In the genomic region with DNA sequence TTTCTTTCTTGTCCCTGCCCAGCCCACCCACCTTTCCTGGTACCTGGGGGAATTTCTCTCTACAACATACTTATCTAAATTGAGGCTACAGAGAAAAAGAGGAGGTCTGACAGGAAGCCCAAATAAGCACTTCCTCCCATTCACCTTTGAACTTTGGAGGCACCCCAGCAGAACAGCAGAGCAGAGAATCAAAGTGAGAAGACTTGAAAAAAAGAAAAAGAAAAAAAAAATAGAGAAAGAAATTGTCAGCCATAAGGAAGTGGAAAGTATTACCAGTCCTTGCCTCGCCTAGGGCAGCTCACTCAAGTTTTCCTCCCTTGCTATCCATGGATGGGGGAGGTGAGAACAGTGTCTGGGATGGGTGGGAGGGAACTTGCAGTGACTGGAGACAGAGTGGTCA, we compare ENCODE assay signal across 38 mouse cellular contexts. TPM values are rescaled to one million over a fixed set of nuclear protein-coding genes. Genes with fewer than 3 reads are reported as not detected.
DNase-seq lines count a peak whose midpoint lies in the region; ATAC-seq and TF ChIP-seq lines count a peak whose summit lies in the region.
"Had no signal": no experiment of that assay in that cellular context is flagged by ENCODE, and none has a peak within 500 bp of the region (broad histone marks: within the 10 kb centered on the region; RNA-seq: fewer than 3 reads in every experiment).

No protein-coding gene starts in this region.

- H3K4me2 ChIP-seq in midbrain, embryonic 16.5 days (ENCODE audit: low read length): no peak overlapping the region
- no peak overlapping the region for H3K4me2 ChIP-seq in neural tube, embryonic 15.5 days
- H3K4me2 ChIP-seq: forebrain, embryonic 12.5 days; heart, embryonic 15.5 days; hindbrain, embryonic 12.5 days; kidney, embryonic 15.5 days; midbrain, embryonic 13.5 days had no signal

- no peak for ATAC-seq in midbrain, embryonic 16.5 days
- no peak for ATAC-seq in neural tube, embryonic 15.5 days (ENCODE audit: low FRiP score)
- ATAC-seq: forebrain, postnatal 0 days; hindbrain, postnatal 0 days; midbrain, embryonic 13.5 days had no signal

- H3K36me3 ChIP-seq in spleen, adult 2 months (ENCODE audit: control insufficient read depth, insufficient read depth, low read length): no peaks in the 10 kb centered on the region
- no peaks in the 10 kb centered on the region for H3K36me3 ChIP-seq in midbrain, embryonic 16.5 days (ENCODE audit: control insufficient read depth, insufficient read depth, low read length)
- no peaks in the 10 kb centered on the region for H3K36me3 ChIP-seq in neural tube, embryonic 15.5 days
- H3K36me3 ChIP-seq: forebrain, embryonic 12.5 days; heart, embryonic 10.5 days; heart, embryonic 15.5 days; hindbrain, embryonic 12.5 days; kidney, embryonic 15.5 days; midbrain, embryonic 13.5 days had no signal

- peak overlapping the region; percentile 22; the same call in 1 of the 2 replicates for H3K27ac ChIP-seq in spleen, adult 2 months (ENCODE audit: insufficient read depth, low read length)
- no peak overlapping the region for H3K27ac ChIP-seq in midbrain, embryonic 16.5 days (ENCODE audit: low read length)
- no peak overlapping the region for H3K27ac ChIP-seq in neural tube, embryonic 15.5 days (replicated peaks)
- H3K27ac ChIP-seq: forebrain, embryonic 12.5 days; heart, embryonic 10.5 days; heart, embryonic 15.5 days; hindbrain, embryonic 12.5 days; hindbrain, postnatal 0 days; kidney, embryonic 15.5 days; liver, embryonic 14.5 days; macrophage; midbrain, embryonic 13.5 days had no signal

- DNase-seq in spleen, adult 2 months (ENCODE audit: low read depth in 1 of 2, low spot score in 2 of 2): no peak
- no peak for DNase-seq in spleen, postnatal 14 days (ENCODE audit: low spot score in 2 of 2)
- peak; percentile 90 for DNase-seq in induced T-regulatory cell, adult 2 months (ENCODE audit: low read depth)
- DNase-seq in thymus, postnatal 0 days (ENCODE audit: low spot score): peak; percentile 83
- DNase-seq in thymus, postnatal 4 days: peak; percentile 58
- no peak for DNase-seq in layer of hippocampus, adult 18-20 months (ENCODE audit: low spot score in 2 of 2)
- DNase-seq: adrenal gland, postnatal 25 days; cerebellum, adult 18-20 months; cerebellum, postnatal 10 days; forebrain, postnatal 0 days; gastrocnemius, postnatal 14 days; heart, adult 11 months; kidney, adult 18-20 months; liver; lung, adult 2 months; lung, postnatal 10 days; right cerebral cortex, adult 18-20 months; spleen, adult 18-20 months had no signal

- H3K27me3 ChIP-seq in spleen, adult 2 months (ENCODE audit: control insufficient read depth, insufficient read depth, low read length): no peaks in the 10 kb centered on the region
- H3K27me3 ChIP-seq in midbrain, embryonic 16.5 days (ENCODE audit: control insufficient read depth, insufficient read depth, low read depth, low read length): no peaks in the 10 kb centered on the region
- H3K27me3 ChIP-seq in neural tube, embryonic 15.5 days (replicated peaks): no peaks in the 10 kb centered on the region
- H3K27me3 ChIP-seq: forebrain, embryonic 12.5 days; heart, embryonic 15.5 days; hindbrain, embryonic 12.5 days; kidney, embryonic 15.5 days; midbrain, embryonic 13.5 days had no signal

- no peak overlapping the region for H3K9ac ChIP-seq in midbrain, embryonic 16.5 days (ENCODE audit: low read depth, low read length)
- no peak overlapping the region for H3K9ac ChIP-seq in neural tube, embryonic 15.5 days (replicated peaks)
- H3K9ac ChIP-seq: forebrain, embryonic 12.5 days; forebrain, postnatal 0 days; heart, embryonic 15.5 days; hindbrain, embryonic 12.5 days; kidney, embryonic 15.5 days; liver, embryonic 14.5 days; midbrain, embryonic 13.5 days had no signal

- H3K4me3 ChIP-seq in spleen, adult 2 months (ENCODE audit: extremely low read depth, insufficient read depth, insufficient read length): no peak overlapping the region
- H3K4me3 ChIP-seq in midbrain, embryonic 16.5 days (ENCODE audit: low read depth, low read length): no peak overlapping the region
- no peak overlapping the region for H3K4me3 ChIP-seq in neural tube, embryonic 15.5 days (replicated peaks)
- H3K4me3 ChIP-seq: forebrain, embryonic 12.5 days; heart, embryonic 10.5 days; heart, embryonic 15.5 days; hindbrain, embryonic 12.5 days; kidney, embryonic 15.5 days; midbrain, embryonic 13.5 days had no signal

- no peaks in the 10 kb centered on the region for H3K9me3 ChIP-seq in midbrain, embryonic 16.5 days (replicated peaks; ENCODE audit: control insufficient read depth, low read length, poor library complexity, severe bottlenecking)
- H3K9me3 ChIP-seq in neural tube, embryonic 15.5 days (replicated peaks): no peaks in the 10 kb centered on the region
- H3K9me3 ChIP-seq: forebrain, embryonic 12.5 days; heart, embryonic 10.5 days; heart, embryonic 15.5 days; hindbrain, embryonic 12.5 days; kidney, embryonic 15.5 days; midbrain, embryonic 13.5 days had no signal

- TF ChIP-seq POLR2A in spleen, adult 2 months (IDR thresholded peaks at IDR 0.05; ENCODE audit: low read depth, low read length): no peak

- WGBS in spleen, adult 2 months: 35% methylated on average over 1 of the region's 1 CpGs
- 67% methylated on average over 1 of the region's 1 CpGs for WGBS in midbrain, embryonic 16.5 days
- 70% methylated on average over 1 of the region's 1 CpGs for WGBS in neural tube, embryonic 15.5 days

- H3K4me1 ChIP-seq in spleen, adult 2 months (ENCODE audit: control insufficient read depth, insufficient read depth, insufficient read length): peaks cover 6% of the 10 kb centered on the region; the same call in 1 of the 2 replicates
- no peaks in the 10 kb centered on the region for H3K4me1 ChIP-seq in midbrain, embryonic 16.5 days (ENCODE audit: control insufficient read depth, insufficient read depth, low read length)
- H3K4me1 ChIP-seq in neural tube, embryonic 15.5 days: no peaks in the 10 kb centered on the region
- H3K4me1 ChIP-seq: forebrain, embryonic 12.5 days; heart, embryonic 10.5 days; heart, embryonic 15.5 days; hindbrain, embryonic 12.5 days; kidney, embryonic 15.5 days; midbrain, embryonic 13.5 days had no signal

- TF ChIP-seq CTCF in spleen, adult 2 months (IDR thresholded peaks at IDR 0.05; ENCODE audit: extremely low read depth, insufficient read depth, insufficient read length, insufficient replicate concordance): no peak

RNA-seq across cellular contexts. Expression of a gene that starts 3.9 kb away (rescaled TPM):
- polyA plus RNA-seq in spleen, adult 2 months (2012; rRNA removed): 34.0 and 34.2 TPM in 2 replicates
- polyA plus RNA-seq in thymus, postnatal 0 days (2015; fragmentation: Nextera tagmentation; extraction: Ambion mirVana): 134 and 135 TPM in 2 replicates
- polyA plus RNA-seq in midbrain, embryonic 16.5 days (2015; fragmentation: Nextera tagmentation; extraction: Ambion mirVana): 2.5 and 3.2 TPM in 2 replicates
- 2.0 and 7.3 TPM in 2 replicates for polyA plus RNA-seq in neural tube, embryonic 15.5 days (2015; fragmentation: Nextera tagmentation; extraction: Ambion mirVana)
- total RNA-seq in layer of hippocampus, adult 18-20 months (2021): 1 to 10 TPM; 2.9 to 3.7 TPM

RNA-seq across cellular contexts. Expression of a gene that starts 49.9 kb away (rescaled TPM):
- not detected in 2 replicates for polyA plus RNA-seq in spleen, adult 2 months (2012; rRNA removed)
- polyA plus RNA-seq in thymus, postnatal 0 days (2015; fragmentation: Nextera tagmentation; extraction: Ambion mirVana): 0.14 and 0.22 TPM in 2 replicates
- 107 and 112 TPM in 2 replicates for polyA plus RNA-seq in midbrain, embryonic 16.5 days (2015; fragmentation: Nextera tagmentation; extraction: Ambion mirVana)
- 129 and 147 TPM in 2 replicates for polyA plus RNA-seq in neural tube, embryonic 15.5 days (2015; fragmentation: Nextera tagmentation; extraction: Ambion mirVana)
- total RNA-seq in layer of hippocampus, adult 18-20 months (2021): 10 to 100 TPM; 20.3 to 24.2 TPM
- total RNA-seq: heart, postnatal 25 days; megakaryocyte-erythroid progenitor cell, adult 5-6 weeks; monocyte, adult 5-6 weeks had no signal
- polyA plus RNA-seq: heart, embryonic 15.5 days; macrophage had no signal

RNA-seq across cellular contexts. Expression of a gene that starts 55.5 kb away (rescaled TPM):
- not detected in 2 replicates for polyA plus RNA-seq in spleen, adult 2 months (2012; rRNA removed)
- 0.35 and 1.0 TPM in 2 replicates for polyA plus RNA-seq in thymus, postnatal 0 days (2015; fragmentation: Nextera tagmentation; extraction: Ambion mirVana)
- not detected in 2 replicates for polyA plus RNA-seq in midbrain, embryonic 16.5 days (2015; fragmentation: Nextera tagmentation; extraction: Ambion mirVana)
- polyA plus RNA-seq in neural tube, embryonic 15.5 days (2015; fragmentation: Nextera tagmentation; extraction: Ambion mirVana): 22.9 and 24.1 TPM in 2 replicates
- not detected for total RNA-seq in layer of hippocampus, adult 18-20 months (2021)
- total RNA-seq: adrenal gland, postnatal 25 days; ES-E14; forebrain, postnatal 0 days; gastrocnemius, postnatal 14 days; heart, postnatal 25 days; layer of hippocampus, postnatal 10 days; left cerebral cortex, adult 18-20 months; left cerebral cortex, postnatal 14 days; megakaryocyte-erythroid progenitor cell, adult 5-6 weeks; monocyte, adult 5-6 weeks had no signal
- polyA plus RNA-seq: cortical plate, adult 2 months; forebrain, embryonic 12.5 days; forebrain, postnatal 0 days; heart, embryonic 10.5 days; heart, embryonic 15.5 days; liver, embryonic 14.5 days; lung, adult 2 months; macrophage; midbrain, embryonic 13.5 days; urinary bladder, adult 2 months had no signal

Comparison
In these comparisons a context has a peak if more than half of its experiments do, and no peak if none do; other contexts are left out.
1. DNase-seq: peak in induced T-regulatory cell, adult 2 months (single experiment), thymus, postnatal 0 days (single experiment) and thymus, postnatal 4 days (single experiment); none in spleen, adult 2 months (0 of 2), spleen, postnatal 14 days (0 of 2) and layer of hippocampus, adult 18-20 months (0 of 2).
2. RNA of a gene that starts 49.9 kb away (polyA plus RNA-seq): 129 to 147 TPM in neural tube, embryonic 15.5 days and 107 to 112 TPM in midbrain, embryonic 16.5 days; 0.14 to 0.22 TPM in thymus, postnatal 0 days and not detected in spleen, adult 2 months; every median in the first group is over 10 times any median in the second.
3. RNA of a gene that starts 55.5 kb away (polyA plus RNA-seq): 22.9 to 24.1 TPM in neural tube, embryonic 15.5 days; 0.35 to 1.0 TPM in thymus, postnatal 0 days, not detected in spleen, adult 2 months and not detected in midbrain, embryonic 16.5 days; every median in the first group is over 10 times any median in the second.